Mouse (Mus musculus): ENCODE measurements around the gene Pitpna.
"Not testable (repeated sequence)": the region's sequence is repeated elsewhere in the genome, so short reads cannot be mapped to it uniquely, and the experiment has no call there.

The Pitpna gene

DNA sequence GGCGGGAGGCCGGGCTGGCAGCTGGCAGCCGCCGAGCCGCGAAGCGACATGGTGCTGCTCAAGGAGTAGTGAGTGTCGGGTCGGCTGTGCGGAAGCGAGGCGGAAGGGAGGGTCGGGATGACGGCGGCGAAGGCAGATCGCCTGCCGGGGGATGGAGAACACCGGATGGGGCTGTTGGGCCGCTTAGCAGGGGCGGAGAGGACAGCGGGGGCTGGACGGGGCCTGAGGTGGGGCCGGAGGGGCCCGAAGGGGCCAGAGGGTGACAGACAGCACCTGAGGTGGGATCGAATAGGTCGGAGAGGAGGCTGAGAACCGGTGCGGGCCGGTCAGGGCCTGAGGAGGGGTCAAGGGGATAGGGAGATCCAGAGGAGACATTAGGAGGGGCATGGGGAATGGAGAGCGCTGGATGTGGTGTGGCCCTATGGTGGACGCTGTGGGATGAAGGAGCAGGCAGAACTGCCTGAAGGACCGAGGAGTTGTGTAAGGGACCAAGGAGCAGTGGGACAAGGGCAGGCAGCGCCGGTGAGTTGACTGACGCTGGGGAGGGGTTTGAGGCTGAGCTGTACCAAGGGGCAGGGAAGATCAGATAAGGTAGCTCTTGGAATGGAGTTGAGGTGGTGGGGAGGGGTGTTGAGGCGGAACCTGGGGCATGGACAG, 516 bp downstream of the Pitpna start:
- no peak for DNase-seq (ENCODE audit: low read depth in 1 of 2, low spot score in 2 of 2)

- peak; percentile 45 to 49 for DNase-seq (ENCODE audit: low read depth in 1 of 2, low spot score in 2 of 2)
These were observed 4.7 kb downstream of the Pitpna start for GRCm38 (mm10) chr11:75592612-75593011.

- peak in 1 of 2 experiments; percentile 45 for DNase-seq (ENCODE audit: low read depth in 1 of 2, low spot score in 2 of 2)
These were observed 6.5 kb downstream of the Pitpna start for GRCm38 (mm10) chr11:75594431-75594830.

DNA sequence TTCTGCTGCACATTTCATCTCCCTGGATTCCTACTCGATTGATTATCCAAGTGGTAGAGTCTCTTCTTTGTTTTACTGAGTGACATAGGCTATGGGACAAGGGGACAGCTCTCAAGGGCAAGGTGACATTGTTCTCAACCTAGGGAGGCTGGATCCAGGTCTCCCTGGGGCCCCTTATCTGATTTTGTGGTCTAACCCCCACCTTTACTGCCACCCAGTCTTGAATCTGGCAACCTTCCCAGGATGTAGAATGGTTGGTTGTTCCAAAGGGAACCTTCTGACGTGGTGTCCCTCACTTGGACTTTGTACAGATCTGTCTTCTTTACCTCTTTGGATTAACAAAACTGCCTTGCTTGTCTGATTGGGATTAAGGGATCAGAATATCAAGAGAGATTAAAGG, 7.5 kb downstream of the Pitpna start:
- no peak for DNase-seq (ENCODE audit: low read depth in 1 of 2, low spot score in 2 of 2)

DNA sequence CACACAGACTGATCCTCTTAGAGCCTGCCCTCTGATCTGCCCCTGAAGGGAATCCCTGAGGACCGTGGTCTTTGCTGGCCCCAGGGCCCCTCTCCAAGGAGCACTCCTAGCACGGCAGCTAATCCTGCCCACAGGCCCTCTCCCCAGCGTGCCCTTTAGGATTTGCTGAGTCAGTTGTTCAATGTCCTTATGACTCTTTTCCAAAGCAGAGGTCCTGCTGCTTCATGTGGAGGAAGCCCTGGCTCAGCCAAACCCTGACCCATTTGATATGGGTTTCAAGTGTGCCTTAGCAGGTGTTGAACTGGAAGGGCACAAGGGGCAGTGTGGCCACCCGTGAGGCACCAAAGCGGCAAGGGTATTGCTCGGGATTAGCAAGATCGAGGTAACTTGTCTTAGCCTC, 7.9 kb downstream of the Pitpna start:
- no peak for DNase-seq (ENCODE audit: low read depth in 1 of 2, low spot score in 2 of 2)

DNA sequence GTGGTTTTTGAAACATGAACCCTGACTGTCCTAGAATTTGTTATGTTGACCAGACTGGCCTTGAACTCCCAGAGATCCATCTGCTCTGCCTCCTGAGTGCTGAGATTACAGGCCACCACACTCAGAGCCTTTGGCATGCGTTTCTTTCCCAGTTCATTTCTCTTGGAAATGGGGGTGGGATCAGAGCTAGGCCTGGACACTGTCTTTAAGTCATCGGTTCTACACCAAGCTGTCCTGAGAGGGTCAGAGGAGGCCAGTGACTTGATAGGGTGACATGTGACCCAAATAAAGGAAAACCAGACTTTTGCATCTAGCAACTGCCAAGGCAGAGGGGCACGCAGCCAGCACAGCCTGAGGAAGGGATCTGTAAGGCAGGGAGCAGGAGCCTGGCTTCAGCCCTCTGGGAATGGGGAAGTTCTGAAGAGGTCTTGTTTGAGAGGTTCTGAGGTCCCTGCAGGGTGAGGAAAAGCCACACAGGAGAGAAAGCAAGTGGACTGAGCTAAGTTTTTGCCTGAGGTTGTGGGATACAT, 8.9 kb downstream of the Pitpna start:
- no peak for DNase-seq (ENCODE audit: low read depth in 1 of 2, low spot score in 2 of 2)

DNA sequence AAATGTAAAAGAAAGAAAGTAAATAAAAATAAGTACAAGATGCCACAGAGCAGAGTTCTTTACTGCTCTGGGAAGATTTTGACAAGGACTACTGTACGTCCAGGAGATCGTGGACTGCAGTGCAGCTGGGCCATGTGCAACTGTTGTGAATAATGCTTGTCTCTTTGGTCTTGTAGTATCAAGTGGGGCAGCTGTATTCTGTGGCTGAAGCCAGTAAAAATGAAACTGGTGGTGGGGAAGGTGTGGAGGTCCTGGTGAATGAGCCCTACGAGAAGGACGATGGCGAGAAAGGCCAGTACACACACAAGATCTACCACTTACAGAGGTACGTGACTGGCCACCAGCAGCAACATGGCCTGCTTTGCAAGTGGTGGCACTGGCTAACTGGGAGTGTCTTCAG, 10.1 kb downstream of the Pitpna start:
- no peak for DNase-seq (ENCODE audit: low read depth in 1 of 2, low spot score in 2 of 2)

DNA sequence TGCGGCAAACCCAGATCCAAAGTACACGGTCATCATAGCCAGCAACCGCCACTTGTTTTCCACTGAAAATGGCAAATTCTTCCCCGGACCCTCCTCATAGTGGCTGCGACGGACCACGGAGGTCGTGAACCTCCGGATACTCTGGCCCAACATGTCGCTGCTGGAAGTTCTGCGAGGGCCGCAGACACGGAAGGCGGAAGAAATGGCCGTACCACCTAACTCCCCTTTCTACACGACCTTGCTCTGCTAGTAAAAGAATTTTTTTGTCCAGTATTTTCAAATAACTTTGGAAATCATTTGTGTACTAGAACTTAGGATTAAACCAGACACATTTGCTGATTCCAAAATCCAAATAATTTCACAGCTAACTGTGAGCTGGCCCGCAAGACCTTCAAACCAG, 11.9 kb downstream of the Pitpna start:
- DNase-seq (ENCODE audit: low read depth in 1 of 2, low spot score in 2 of 2), result not testable (repeated sequence)

DNA sequence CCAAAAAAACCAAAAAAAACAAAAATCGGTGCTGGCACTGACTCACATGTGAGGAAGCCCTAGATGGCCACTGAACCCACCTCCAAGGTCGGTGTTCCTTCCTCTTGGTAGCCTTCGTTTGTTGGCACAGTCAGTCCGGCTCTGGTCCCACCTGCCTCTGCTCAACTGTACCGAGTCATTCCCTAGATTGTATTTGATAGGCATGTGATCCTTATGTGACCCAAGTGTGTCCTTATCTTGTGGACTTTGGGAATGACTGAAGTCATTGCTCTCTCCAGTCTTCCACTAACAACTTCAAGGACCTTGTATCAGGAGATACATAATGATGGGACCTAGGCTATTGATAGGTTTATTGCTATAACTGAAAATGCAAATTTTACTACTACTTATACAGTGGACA, 16.9 kb downstream of the Pitpna start:
- no peak for DNase-seq (ENCODE audit: low read depth in 1 of 2, low spot score in 2 of 2)

- DNase-seq (ENCODE audit: low read depth in 1 of 2, low spot score in 2 of 2), result no peak
These were observed 17.4 kb downstream of the Pitpna start for GRCm38 (mm10) chr11:75605318-75605717.

DNA sequence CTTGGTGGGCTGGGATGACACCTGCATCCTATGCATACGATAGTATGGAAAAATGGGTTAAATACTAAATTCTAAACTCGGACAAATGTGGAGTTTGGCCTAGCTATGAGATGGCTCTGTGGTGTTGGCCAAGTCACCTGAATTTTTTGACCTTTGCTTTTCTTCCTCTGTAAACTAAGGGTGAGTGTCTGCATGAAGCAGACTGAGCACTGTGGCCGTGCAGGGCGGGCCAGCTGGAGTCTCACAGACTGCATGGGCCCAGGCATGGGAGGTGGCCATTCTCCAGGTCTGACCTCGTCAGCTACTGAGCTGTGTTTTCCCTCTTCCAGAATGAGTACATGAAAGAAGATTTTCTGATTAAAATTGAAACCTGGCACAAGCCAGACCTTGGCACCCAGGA, 20.9 kb downstream of the Pitpna start:
- no peak for DNase-seq (ENCODE audit: low read depth in 1 of 2, low spot score in 2 of 2)

DNA sequence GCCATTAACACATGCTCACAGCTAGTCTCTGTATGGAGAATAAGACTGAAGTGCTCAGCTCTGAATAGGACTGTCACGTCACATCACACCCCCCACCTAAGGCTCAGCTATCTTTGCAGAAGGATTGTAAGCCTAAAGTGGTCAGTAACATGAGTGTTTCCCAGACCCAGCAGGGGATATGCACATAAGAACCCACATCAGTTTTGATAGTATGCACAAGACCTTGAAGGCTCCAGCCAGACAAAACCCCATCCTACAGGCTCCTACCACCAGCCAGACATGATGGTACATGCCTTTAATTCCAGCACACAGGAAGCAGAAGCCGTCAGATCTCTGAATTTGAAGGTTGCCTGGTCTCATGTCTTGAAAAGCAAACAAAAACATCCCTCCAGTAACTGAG, 22.1 kb downstream of the Pitpna start:
- DNase-seq (ENCODE audit: low read depth in 1 of 2, low spot score in 2 of 2), result no peak

DNA sequence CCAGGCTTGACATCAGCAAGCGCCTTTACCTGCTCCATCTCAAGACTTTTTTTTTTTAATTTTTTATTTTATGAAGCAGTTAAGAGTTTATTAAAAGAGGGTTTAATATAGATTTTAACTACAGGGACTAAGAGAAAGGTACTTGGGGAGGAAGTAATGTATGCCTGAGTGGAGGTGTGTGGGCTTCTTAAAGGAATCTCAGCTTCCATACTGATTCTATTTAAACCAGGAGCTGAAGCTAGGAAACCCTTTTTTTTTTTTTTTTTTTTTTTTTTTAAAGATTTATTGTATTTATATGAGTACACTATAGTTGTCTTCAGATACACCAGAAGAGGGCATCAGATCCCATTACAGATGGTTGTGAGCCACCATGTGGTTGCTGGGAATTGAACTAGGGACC, 26.9 kb downstream of the Pitpna start:
- no peak for DNase-seq (ENCODE audit: low read depth in 1 of 2, low spot score in 2 of 2)

GRCm38 (mm10) chr11:75615556-75615955, 27.7 kb downstream of the Pitpna start:
- DNase-seq (ENCODE audit: low read depth in 1 of 2, low spot score in 2 of 2), result no peak

DNA sequence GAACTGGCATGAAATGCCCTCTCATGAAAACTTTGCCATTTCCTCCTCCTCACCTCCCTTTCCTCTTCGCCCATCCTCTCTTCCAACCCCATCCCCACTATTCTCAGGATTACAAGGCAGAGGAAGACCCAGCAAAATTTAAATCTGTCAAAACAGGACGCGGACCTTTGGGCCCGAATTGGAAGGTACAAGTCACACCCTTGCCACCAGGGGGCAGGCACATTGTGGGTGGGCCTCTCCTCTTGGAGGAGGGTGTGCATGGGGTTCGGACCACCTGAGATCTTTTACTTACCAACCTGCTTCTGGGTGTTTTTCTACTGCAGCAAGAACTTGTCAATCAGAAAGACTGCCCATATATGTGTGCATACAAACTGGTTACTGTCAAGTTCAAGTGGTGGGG, 31.2 kb downstream of the Pitpna start:
- no peak for DNase-seq (ENCODE audit: low read depth in 1 of 2, low spot score in 2 of 2)

DNA sequence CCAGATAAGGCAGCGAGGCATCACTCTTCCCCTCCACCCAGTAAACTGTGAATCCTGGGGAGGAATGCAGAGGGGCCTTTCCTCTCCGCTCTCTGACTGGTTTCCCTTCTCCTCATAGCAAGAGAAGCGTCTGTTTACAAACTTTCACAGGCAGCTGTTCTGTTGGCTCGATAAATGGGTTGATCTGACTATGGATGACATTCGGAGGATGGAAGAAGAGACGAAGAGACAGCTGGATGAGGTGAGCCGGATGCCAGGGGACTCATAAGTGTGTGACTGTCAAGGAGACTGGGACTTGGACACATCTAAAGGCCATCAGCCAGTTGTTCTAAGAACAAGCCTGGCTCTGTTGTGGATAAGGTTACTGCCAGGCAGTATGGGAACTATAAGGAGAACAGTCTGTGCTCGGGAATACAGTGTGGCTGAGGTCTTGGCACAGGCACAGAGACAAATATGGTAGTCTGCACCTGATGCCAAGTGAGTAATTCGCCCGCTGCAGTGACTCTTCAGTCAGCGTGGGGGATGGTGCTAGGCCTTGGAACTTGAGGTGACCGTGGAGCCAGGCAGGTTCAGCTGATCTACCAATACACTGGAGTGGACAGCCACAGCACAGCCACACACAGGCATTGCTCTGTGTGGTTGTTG, 32.4 kb downstream of the Pitpna start:
- DNase-seq (ENCODE audit: low read depth in 1 of 2, low spot score in 2 of 2), result no peak

DNA sequence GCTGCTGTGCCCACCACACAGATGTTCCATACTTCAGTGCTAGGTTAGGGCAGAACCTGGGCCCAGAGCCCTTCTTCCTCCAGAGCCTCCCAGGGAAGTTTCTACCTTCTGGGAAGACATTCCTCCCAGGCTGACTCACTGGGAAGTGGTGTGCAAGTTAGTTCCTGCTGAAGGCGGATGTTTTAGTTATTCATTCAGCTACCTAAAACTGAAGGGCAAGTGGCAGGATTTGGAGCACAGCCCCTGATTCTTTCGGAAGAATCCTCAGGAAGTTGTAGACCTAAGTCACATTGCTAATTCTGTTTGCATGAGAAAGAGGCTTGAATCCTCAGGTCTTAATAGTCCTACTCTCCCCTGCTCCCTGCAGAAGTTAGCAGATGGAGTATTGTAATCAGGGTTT, 33.5 kb downstream of the Pitpna start:
- DNase-seq (ENCODE audit: low read depth in 1 of 2, low spot score in 2 of 2), result no peak

- DNase-seq (ENCODE audit: low read depth in 1 of 2, low spot score in 2 of 2), result no peak
These were observed 34.9 kb downstream of the Pitpna start for GRCm38 (mm10) chr11:75622588-75623329.

GRCm38 (mm10) chr11:75624102-75624554, 36.2 kb downstream of the Pitpna start:
- DNase-seq (ENCODE audit: low read depth in 1 of 2, low spot score in 2 of 2), result no peak

DNA sequence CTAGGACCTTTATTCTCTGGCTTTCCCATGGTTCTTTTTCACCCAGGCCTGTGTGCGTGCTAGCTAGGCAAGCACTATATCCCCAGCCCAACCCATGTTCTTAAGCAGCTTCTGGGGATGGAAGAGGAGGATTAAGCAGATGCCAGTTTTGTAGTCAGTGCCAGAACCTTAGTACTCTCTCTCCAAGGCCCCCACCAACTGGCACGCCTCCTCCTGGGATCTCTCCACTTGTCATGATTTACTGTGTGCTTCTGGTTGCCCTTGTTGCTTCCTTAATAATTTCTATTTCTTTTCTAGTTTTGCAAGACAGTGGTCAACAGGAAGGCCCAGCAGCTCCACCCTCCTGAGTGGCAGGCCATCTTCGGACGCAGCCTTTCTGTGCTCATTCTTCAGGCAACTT, 37.9 kb downstream of the Pitpna start:
- no peak for DNase-seq (ENCODE audit: low read depth in 1 of 2, low spot score in 2 of 2)

- no peak for DNase-seq (ENCODE audit: low read depth in 1 of 2, low spot score in 2 of 2)
These were observed 42.2 kb downstream of the Pitpna start for GRCm38 (mm10) chr11:75630098-75630497.

- DNase-seq (ENCODE audit: low read depth in 1 of 2, low spot score in 2 of 2), result peak; percentile 96
These were observed 42.8 kb downstream of the Pitpna start, which contains the start of gene Inpp5k for GRCm38 (mm10) chr11:75630645-75631229. Gene Inpp5k, plus strand, starts transcription at chr11:75630988.

Measured in monocyte, adult 2 months (primary cell).